Mouse (Mus musculus) frontal cortex, postnatal 14 days (tissue): Measurements from ENCODE around the gene Gm20379.

Experiments used
- DNase-seq, 2 experiments: peaks; one replicate each; pipeline ENCODE4 v3.0.0; 2022; ENCODE audit warnings: low spot score in 2 of 2

Gene Gm20379

GRCm38 (mm10) chr13:92336857-92337256, 31.1 kb downstream of the Gm20379 start:
- no peak for DNase-seq

DNA sequence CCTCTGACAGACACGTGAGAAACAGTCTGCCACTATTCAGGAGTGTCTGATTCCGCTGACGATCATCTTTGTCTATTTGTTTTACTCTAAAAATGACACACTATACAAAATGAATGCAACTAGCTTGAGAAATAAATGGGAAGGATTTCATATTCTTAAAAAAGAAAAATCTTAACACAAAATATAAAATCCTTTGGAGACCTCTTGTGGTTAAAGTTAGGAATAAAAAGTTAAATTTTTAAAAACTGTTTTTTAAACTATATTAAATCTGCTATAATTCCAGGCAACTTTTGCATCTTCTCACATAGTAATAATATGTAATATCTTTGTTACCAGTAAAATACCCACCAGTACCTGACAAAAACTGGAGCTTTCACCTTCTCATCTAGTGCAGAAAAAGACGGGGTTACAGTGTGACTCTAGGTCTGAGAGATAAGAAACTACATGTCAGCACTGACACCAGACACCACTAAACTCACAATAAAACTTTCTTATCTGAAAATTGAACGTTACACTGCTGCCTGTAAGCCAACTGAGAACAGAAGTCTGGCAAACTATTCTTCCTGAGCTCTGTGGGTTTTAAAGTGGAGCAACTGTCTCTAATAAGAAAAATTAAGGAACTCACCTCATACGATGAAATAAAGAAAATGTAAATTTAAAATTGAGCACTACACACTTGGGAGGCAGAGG, 32.1 kb downstream of the Gm20379 start:
- DNase-seq: no peak

DNA sequence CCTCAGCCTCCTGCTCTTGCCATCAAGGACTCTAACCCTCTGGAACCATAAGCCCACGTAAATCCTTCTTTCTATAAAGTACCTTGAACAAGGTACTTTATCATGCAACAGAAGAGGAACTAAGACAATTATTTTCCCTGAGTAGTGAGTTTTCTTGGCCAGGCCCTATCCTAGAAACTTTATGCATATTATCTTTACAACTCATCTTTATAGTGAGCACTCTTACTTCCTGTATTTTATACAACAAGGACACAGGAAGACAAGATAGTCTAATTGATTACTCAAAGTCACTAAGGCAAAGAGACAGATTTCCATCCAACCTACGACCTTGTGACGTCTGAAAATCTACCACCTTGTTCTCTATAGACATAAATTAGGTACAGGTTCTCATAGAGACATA, 34.0 kb downstream of the Gm20379 start:
- no peak for DNase-seq

- no peak for DNase-seq
These were observed 38.3 kb downstream of the Gm20379 start for GRCm38 (mm10) chr13:92344033-92344432.

DNA sequence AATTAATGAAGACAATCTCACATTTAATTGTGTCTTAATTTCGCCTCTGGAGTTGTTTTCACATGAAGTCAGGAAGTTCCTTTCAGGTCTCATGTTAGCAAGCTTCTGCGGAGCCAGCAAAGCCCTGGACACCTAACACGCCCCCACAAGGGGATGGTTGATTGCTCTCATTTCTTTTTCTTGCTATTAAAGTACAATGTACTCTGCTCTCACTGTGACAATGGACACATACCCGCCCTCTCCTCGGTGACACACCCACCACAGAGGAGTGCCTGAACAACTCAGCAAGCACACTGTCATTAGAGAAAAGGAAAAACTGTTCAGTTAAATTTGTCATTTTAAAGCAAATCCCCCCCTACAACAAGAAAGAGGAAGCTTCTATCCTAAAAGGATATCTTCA, 40.6 kb downstream of the Gm20379 start:
- DNase-seq: no peak

GRCm38 (mm10) chr13:92351100-92351499, 45.3 kb downstream of the Gm20379 start:
- DNase-seq: no peak

- no peak for DNase-seq
These were observed 48.2 kb downstream of the Gm20379 start for GRCm38 (mm10) chr13:92353956-92354355.

DNA sequence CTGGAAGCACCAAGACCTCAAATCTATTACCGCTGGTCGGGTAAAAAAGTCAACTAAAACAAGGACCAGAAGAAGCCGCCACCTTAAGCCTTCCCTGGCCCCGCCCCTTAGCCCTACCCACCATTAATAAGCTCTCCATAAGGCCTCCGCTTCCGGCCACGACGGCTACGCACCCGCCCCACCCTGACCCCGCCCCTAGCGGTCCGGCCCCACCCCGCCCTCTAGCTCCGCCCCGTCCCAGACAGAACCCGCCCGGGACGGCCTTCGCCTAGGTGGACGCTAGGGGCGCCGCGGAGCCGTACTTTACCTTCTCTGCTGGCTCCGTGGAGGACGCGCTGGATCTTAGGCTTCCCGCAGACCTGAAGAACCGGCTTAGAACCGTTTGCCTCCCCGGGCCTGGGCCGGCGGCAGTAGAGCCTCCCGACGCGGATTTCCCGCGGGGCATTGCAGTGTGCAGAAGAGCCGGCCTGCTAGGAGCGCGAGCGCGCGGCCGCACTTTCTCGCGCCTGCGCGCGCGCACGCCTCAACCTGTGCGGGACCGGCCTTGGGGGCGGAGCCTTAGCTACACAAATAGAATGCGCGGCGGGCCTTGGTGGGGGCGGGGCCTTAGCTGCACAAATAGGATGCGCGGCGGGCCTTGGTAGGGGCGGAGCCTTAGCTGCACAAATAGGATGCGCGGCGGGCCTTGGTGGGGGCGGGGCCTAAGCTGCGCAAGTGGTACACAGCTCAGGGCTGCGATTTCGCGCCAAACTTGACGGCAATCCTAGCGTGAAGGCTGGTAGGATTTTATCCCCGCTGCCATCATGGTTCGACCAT, 48.9 kb downstream of the Gm20379 start, which contains the start of the genes Dhfr and Msh3:
TSS of gene Dhfr (plus strand) at position 271 of the 816 bp plus-strand sequence.
TSS of gene Msh3 (minus strand) at position 548 of the 816 bp plus-strand sequence.
- peak; percentile 94 to 96 for DNase-seq

- DNase-seq: no peak
These were observed 49.5 kb downstream of the Gm20379 start for GRCm38 (mm10) chr13:92355272-92355643.

- DNase-seq: no peak
These were observed 50.6 kb downstream of the Gm20379 start for GRCm38 (mm10) chr13:92356376-92356775.
